Mouse (Mus musculus): ENCODE data around the gene Atf7. TPM values are rescaled to one million over a fixed set of nuclear protein-coding genes. Genes with fewer than 3 reads are reported as not detected.
"Not testable (repeated sequence)": the region's sequence is repeated elsewhere in the genome, so short reads cannot be mapped to it uniquely, and the experiment has no call there.

Atf7 gene
- polyA plus RNA-seq, 1 experiment from 2014 or later, result 25.1 TPM

DNA sequence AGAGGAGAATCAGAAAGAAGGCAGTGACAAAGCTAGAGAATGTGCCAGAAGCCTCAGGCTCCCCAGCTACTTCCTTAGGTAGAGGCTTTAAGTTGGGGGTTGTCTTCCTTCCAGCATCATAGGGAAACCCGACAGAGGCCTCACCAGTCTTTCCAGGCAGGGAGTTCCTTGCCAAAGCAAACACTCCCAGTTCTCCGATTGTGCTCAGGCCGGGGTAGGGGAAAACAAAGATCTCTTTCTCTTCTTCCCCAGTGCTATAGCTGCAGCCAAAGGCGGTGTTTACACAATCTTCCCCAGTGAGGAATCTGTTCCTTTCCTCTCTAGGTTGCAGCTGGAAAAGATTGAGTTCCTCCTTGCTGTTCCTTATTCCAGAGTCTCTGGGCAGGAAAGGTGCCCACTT, 31.4 kb upstream of the Atf7 start:
- peak overlapping the region; percentile 78 for H3K27ac ChIP-seq (replicated peaks)
- DNase-seq (ENCODE audit: low spot score), result peak; percentile 55
- H3K27me3 ChIP-seq (replicated peaks; ENCODE audit: low read depth, poor library complexity, severe bottlenecking), result no peaks in the 10 kb centered on the region
- H3K4me1 ChIP-seq, result peaks cover 22% of the 10 kb centered on the region
- H3K36me3 ChIP-seq (replicated peaks), result peaks cover 25% of the 10 kb centered on the region
- no peak overlapping the region for H3K4me3 ChIP-seq
- 12% methylated on average over 4 of the region's 4 CpGs for WGBS
- H3K9me3 ChIP-seq, result no peaks in the 10 kb centered on the region

DNA sequence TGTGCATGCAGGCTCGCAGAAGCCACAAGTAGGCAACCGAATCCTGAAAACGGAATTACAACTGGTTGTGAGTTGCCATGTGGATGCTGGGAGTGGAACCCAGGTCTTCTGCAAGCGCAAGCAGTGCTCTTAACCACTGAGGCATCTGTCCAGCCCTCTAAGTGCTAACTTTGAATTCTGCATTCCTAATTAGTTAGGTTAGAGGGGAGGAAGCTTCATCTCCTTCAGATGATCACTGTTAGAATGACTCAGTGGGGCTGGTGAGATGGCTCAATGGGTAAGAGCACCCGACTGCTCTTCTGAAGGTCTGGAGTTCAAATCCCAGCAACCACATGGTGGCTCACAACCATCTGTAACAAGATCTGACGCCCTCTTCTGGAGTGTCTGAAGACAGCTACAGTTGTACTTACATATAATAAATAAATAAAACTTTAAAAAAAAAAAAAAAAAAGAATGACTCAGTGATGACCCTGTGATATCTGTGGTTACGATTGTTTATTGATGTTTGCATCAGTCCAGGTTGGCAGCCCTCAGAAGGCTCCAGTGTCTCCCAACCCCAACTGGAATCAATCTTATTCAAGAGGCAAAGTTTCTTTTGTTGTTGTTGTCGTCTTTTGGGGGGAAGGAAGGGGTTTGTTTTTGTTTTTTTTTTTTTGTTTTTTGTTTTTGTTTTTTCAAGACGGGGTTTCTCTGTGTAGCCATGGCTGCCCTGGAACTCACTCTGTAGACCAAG, 26.8 kb upstream of the Atf7 start:
- H3K9me3 ChIP-seq; H3K27me3 ChIP-seq (replicated peaks; ENCODE audit: low read depth, poor library complexity, severe bottlenecking); H3K36me3 ChIP-seq (replicated peaks); H3K27ac ChIP-seq (replicated peaks); H3K4me3 ChIP-seq; DNase-seq (ENCODE audit: low spot score): not testable (repeated sequence)
- H3K4me1 ChIP-seq, result peaks cover 13% of the 10 kb centered on the region
- 80% methylated on average over 9 of the region's 9 CpGs for WGBS

- no peak for DNase-seq (ENCODE audit: low spot score)
- no peaks in the 10 kb centered on the region for H3K9me3 ChIP-seq
- H3K4me3 ChIP-seq, result no peak overlapping the region
- peaks cover 3% of the 10 kb centered on the region for H3K4me1 ChIP-seq
- H3K27me3 ChIP-seq (replicated peaks; ENCODE audit: low read depth, poor library complexity, severe bottlenecking), result no peaks in the 10 kb centered on the region
- WGBS, result 84% methylated on average over 3 of the region's 3 CpGs
- no peak overlapping the region for H3K27ac ChIP-seq (replicated peaks)
- no peaks in the 10 kb centered on the region for H3K36me3 ChIP-seq (replicated peaks)
These were observed 25.8 kb upstream of the Atf7 start for GRCm38 (mm10) chr15:102651107-102651506.

DNA sequence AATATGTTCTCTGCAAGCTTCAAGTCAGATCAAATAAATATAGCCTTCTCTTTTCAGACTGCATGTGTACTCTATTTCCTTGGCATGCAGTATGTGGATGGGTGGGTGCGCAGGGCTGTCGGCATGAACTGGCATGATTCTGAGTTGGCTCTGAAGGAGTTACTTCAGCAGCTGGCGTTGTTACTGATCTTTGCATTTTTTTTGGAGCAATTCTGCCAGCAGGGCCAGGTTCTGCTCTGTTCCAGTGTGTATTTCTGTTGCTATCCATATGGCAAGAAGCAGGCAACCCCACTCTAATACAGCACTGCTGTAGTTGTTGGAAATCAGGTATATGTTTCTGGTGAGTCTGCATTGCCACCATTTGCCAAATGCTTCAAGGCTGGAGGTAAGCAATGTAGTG, 10.6 kb upstream of the Atf7 start:
- Histone ChIP-seq H3K36me3 (replicated peaks) (no peaks in the 10 kb centered on the region), H3K4me1 (no peaks in the 10 kb centered on the region), H3K27ac (replicated peaks) (no peak overlapping the region), H3K27me3 (replicated peaks; ENCODE audit: low read depth, poor library complexity, severe bottlenecking) (no peaks in the 10 kb centered on the region), H3K4me3 (no peak overlapping the region), H3K9me3 (no peaks in the 10 kb centered on the region)
- no peak for DNase-seq (ENCODE audit: low spot score)
- 91% methylated on average over 3 of the region's 3 CpGs for WGBS

DNA sequence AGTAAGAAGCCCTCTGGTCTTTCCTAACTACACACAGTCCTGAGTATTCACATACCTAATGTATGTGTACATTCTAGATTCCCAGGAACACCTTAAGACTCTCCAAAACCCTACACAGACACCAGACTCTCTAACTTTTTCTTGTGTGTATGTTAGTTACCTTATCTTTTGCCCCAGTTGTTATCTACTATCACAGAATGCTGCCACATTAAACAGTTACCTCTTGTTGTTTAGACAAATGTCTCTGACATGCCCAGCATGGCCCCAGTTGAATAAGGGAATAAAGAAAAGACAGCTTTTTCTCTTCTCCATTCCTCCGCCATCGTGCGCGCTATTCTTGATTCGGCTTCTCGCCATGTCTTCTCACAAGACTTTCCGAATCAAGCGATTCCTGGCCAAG, 9.4 kb upstream of the Atf7 start:
- 94% methylated on average over 8 of the region's 8 CpGs for WGBS
- Histone ChIP-seq H3K4me3 (no peak overlapping the region), H3K9me3 (no peaks in the 10 kb centered on the region), H3K27ac (replicated peaks) (no peak overlapping the region), H3K36me3 (replicated peaks) (no peaks in the 10 kb centered on the region), H3K4me1 (no peaks in the 10 kb centered on the region), H3K27me3 (replicated peaks; ENCODE audit: low read depth, poor library complexity, severe bottlenecking) (no peaks in the 10 kb centered on the region)
- no peak for DNase-seq (ENCODE audit: low spot score)

- H3K4me3 ChIP-seq, result peak overlapping the region; percentile 66
- WGBS, result under 1% methylated on average over 18 of the region's 18 CpGs
- no peak for DNase-seq (ENCODE audit: low spot score)
- no peaks in the 10 kb centered on the region; the same call in 1 of the 2 replicates for H3K36me3 ChIP-seq (replicated peaks)
- no peaks in the 10 kb centered on the region for H3K27me3 ChIP-seq (replicated peaks; ENCODE audit: low read depth, poor library complexity, severe bottlenecking)
- H3K9me3 ChIP-seq, result no peaks in the 10 kb centered on the region
- peak overlapping the region; percentile 95 for H3K27ac ChIP-seq (replicated peaks)
- peaks cover 22% of the 10 kb centered on the region for H3K4me1 ChIP-seq
These were observed 407 bp upstream of the Atf7 start for GRCm38 (mm10) chr15:102625687-102626055.

GRCm38 (mm10) chr15:102624291-102624969, 834 bp downstream of the Atf7 start:
- Histone ChIP-seq H3K27ac (replicated peaks) (peak overlapping the region; percentile 95), H3K4me3 (peak overlapping the region; percentile 66), H3K27me3 (replicated peaks; ENCODE audit: low read depth, poor library complexity, severe bottlenecking) (no peaks in the 10 kb centered on the region), H3K9me3 (no peaks in the 10 kb centered on the region), H3K36me3 (replicated peaks) (peaks cover 2% of the 10 kb centered on the region; the same call in 1 of the 2 replicates), H3K4me1 (peaks cover 22% of the 10 kb centered on the region)
- peak; percentile 16 for DNase-seq (ENCODE audit: low spot score)
- 8% methylated on average over 17 of the region's 17 CpGs for WGBS

GRCm38 (mm10) chr15:102623121-102623520, 2.1 kb downstream of the Atf7 start:
- Histone ChIP-seq H3K27ac (replicated peaks) (no peak overlapping the region), H3K4me3 (no peak overlapping the region), H3K36me3 (replicated peaks) (peaks cover 3% of the 10 kb centered on the region; the same call in 1 of the 2 replicates), H3K9me3 (no peaks in the 10 kb centered on the region), H3K4me1 (peaks cover 22% of the 10 kb centered on the region), H3K27me3 (replicated peaks; ENCODE audit: low read depth, poor library complexity, severe bottlenecking) (no peaks in the 10 kb centered on the region)
- no peak for DNase-seq (ENCODE audit: low spot score)
- 91% methylated on average over 3 of the region's 3 CpGs for WGBS

DNA sequence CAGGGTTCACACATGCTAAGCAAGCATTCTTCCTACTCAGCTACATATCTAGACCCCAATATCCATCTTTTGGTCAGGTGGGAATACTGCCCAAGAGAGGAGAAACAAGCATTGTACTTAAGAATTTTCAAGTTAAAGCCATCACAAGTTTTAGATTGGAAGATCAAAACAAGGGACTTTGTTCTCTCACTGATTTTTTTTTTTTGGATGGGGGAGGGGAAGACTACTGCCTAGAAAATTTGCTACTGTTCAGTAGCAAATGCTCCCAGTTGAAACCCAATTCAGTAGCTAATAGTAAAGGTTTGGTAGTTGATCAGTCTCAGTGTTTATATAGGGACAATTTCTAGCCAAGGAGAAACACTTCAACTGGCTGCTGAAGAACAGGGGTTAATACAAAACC, 2.7 kb downstream of the Atf7 start:
- Histone ChIP-seq H3K27ac (replicated peaks) (no peak overlapping the region), H3K4me1 (peaks cover 22% of the 10 kb centered on the region), H3K4me3 (no peak overlapping the region), H3K27me3 (replicated peaks; ENCODE audit: low read depth, poor library complexity, severe bottlenecking) (no peaks in the 10 kb centered on the region), H3K36me3 (replicated peaks) (peaks cover 3% of the 10 kb centered on the region; the same call in 1 of the 2 replicates), H3K9me3 (no peaks in the 10 kb centered on the region)
- no peak for DNase-seq (ENCODE audit: low spot score)

GRCm38 (mm10) chr15:102620765-102621164, 4.5 kb downstream of the Atf7 start:
- Histone ChIP-seq H3K4me1 (peaks cover 18% of the 10 kb centered on the region), H3K36me3 (replicated peaks) (peaks cover 3% of the 10 kb centered on the region; the same call in 1 of the 2 replicates), H3K9me3 (no peaks in the 10 kb centered on the region), H3K4me3 (no peak overlapping the region), H3K27me3 (replicated peaks; ENCODE audit: low read depth, poor library complexity, severe bottlenecking) (no peaks in the 10 kb centered on the region), H3K27ac (replicated peaks) (no peak overlapping the region)
- DNase-seq (ENCODE audit: low spot score), result no peak
- WGBS, result 93% methylated on average over 1 of the region's 1 CpGs

DNA sequence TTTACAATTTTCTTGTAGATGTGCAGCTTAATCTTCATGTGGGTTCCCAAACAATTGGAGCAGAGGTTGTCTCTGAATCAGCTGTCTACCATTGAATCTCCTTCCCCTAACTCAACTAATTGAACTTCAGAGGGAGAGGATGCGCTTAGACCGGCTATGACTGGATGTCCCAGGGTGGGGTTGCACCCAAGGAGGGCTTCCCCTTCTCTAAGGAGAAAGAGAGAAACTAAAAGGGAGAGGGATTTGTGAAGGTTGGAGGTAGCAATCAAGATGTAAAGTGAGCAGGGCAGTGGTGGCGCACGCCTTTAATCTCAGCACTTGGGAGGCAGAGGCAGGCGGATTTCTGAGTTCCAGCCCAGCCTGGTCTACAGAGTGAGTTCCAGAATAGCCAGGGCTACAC, 5.8 kb downstream of the Atf7 start:
- 95% methylated on average over 5 of the region's 5 CpGs for WGBS
- no peaks in the 10 kb centered on the region for H3K9me3 ChIP-seq
- no peak for DNase-seq (ENCODE audit: low spot score)

GRCm38 (mm10) chr15:102617654-102618053, 7.6 kb downstream of the Atf7 start:
- no peak overlapping the region for H3K27ac ChIP-seq (replicated peaks)
- H3K4me3 ChIP-seq, result no peak overlapping the region
- DNase-seq (ENCODE audit: low spot score), result no peak
- peaks cover 6% of the 10 kb centered on the region; the same call in 1 of the 2 replicates for H3K36me3 ChIP-seq (replicated peaks)
- H3K4me1 ChIP-seq, result no peaks in the 10 kb centered on the region
- 89% methylated on average over 1 of the region's 1 CpGs for WGBS
- H3K27me3 ChIP-seq (replicated peaks; ENCODE audit: low read depth, poor library complexity, severe bottlenecking), result no peaks in the 10 kb centered on the region
- H3K9me3 ChIP-seq, result no peaks in the 10 kb centered on the region

More for the DNA sequence above, 5.8 kb downstream of the Atf7 start:
- Histone ChIP-seq H3K27ac (replicated peaks) (no peak overlapping the region), H3K4me1 (peaks cover 12% of the 10 kb centered on the region), H3K4me3 (no peak overlapping the region), H3K27me3 (replicated peaks; ENCODE audit: low read depth, poor library complexity, severe bottlenecking) (no peaks in the 10 kb centered on the region), H3K36me3 (replicated peaks) (peaks cover 3% of the 10 kb centered on the region; the same call in 1 of the 2 replicates)

DNA sequence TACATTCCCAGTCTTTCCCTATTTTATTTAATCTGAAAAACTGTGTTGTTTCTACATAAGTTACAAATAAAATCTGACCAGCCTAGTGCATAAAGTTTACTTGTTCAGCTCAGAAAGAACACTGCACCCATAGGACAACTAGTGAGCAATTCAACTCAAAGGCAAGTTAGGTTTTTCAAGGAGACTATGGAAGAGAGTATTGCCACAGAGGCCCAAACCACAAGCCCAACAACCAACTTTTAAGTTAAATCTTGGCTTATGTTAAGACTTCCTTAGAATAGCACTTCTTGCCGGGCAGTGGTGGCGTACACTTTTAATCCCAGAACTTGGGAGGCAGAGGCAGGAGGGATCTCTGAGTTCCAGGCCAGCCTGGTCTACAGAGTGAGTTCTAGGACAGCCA, 9.1 kb downstream of the Atf7 start:
- peaks cover 6% of the 10 kb centered on the region; the same call in 1 of the 2 replicates for H3K36me3 ChIP-seq (replicated peaks)
- 92% methylated on average over 2 of the region's 2 CpGs for WGBS
- no peak overlapping the region for H3K4me3 ChIP-seq
- no peaks in the 10 kb centered on the region for H3K27me3 ChIP-seq (replicated peaks; ENCODE audit: low read depth, poor library complexity, severe bottlenecking)
- H3K9me3 ChIP-seq, result no peaks in the 10 kb centered on the region
- no peak overlapping the region for H3K27ac ChIP-seq (replicated peaks)
- no peak for DNase-seq (ENCODE audit: low spot score)
- H3K4me1 ChIP-seq, result no peaks in the 10 kb centered on the region
